Mouse (Mus musculus) testis, adult 2 months (tissue): Measurements from ENCODE around the gene Atg101.
A peak's percentile ranks its signal among the peaks of the same experiment; 100 is the strongest.

Experiments used
- CTCF ChIP-seq: fragments of 200-500 bp; IDR thresholded peaks from 2 replicates; pipeline ENCODE4 v1.5.1; 2012; ENCODE audit warnings: low read depth, mild to moderate bottlenecking, inconsistent platforms, low read length, moderate library complexity; ENCODE audit not compliant: control insufficient read depth, insufficient read depth, insufficient replicate concordance
- POLR2A ChIP-seq: fragments of 200-500 bp; IDR thresholded peaks from 2 replicates; pipeline ENCODE4 v1.6.1; 2012; ENCODE audit warnings: low read depth, mild to moderate bottlenecking, inconsistent platforms, low read length, moderate library complexity; ENCODE audit not compliant: control insufficient read depth

- TF ChIP-seq POLR2A = no peak
- peak; percentile 94; the same call in 1 of the 2 replicates for TF ChIP-seq CTCF
These were observed 31.8 kb downstream of the Atg101 start for GRCm38 (mm10) chr15:101315832-101316231.
